Mouse (Mus musculus) heart, postnatal 0 days (tissue): ENCODE data around the gene Arhgap32. TPM values are rescaled to one million over a fixed set of nuclear protein-coding genes. Genes with fewer than 3 reads are reported as not detected.

Experiments
- ATAC-seq: fragments of 200-750 bp; cut with Nextera tagmentation; 2 replicates; pipeline ENCODE4 v1.8.0; 2017; ENCODE audit warnings: low read depth, moderate number of reproducible peaks, moderate library complexity; ENCODE audit not compliant: insufficient read depth
- DNase-seq: peaks from one replicate; pipeline ENCODE4 v3.0.0-alpha.2; 2016; ENCODE audit warnings: low spot score
- H3K27ac ChIP-seq: fragments of 300-500 bp; sonication (generic); 2 replicates; pipeline ENCODE4 v1.5.1; 2014; ENCODE audit warnings: low read depth, mild to moderate bottlenecking
- H3K27me3 ChIP-seq: fragments of 300-500 bp; sonication (generic); 2 replicates; pipeline ENCODE4 v1.6.1; 2014; ENCODE audit warnings: low read length, mixed read lengths; ENCODE audit not compliant: control insufficient read depth, insufficient read depth
- H3K36me3 ChIP-seq: fragments of 300-500 bp; sonication (generic); replicated peaks from 2 replicates; pipeline ENCODE4 v1.6.1; 2014; ENCODE audit warnings: low read length, mixed read lengths; ENCODE audit not compliant: control insufficient read depth, insufficient read depth
- H3K4me1 ChIP-seq: fragments of 300-500 bp; sonication (generic); 2 replicates; pipeline ENCODE4 v1.6.1; 2014; ENCODE audit warnings: antibody characterized with exemption; ENCODE audit not compliant: control insufficient read depth, insufficient read depth
- H3K4me2 ChIP-seq: fragments of 300-500 bp; sonication (generic); 2 replicates; pipeline ENCODE4 v1.6.1; 2014; ENCODE audit warnings: low read depth, mild to moderate bottlenecking, low read length, moderate library complexity
- H3K4me3 ChIP-seq: fragments of 300-500 bp; sonication (generic); 2 replicates; pipeline ENCODE4 v1.5.1; 2014; ENCODE audit warnings: low read depth, low read length
- H3K9ac ChIP-seq: fragments of 300-500 bp; sonication (generic); replicated peaks from 2 replicates; pipeline ENCODE4 v1.6.1; 2014; ENCODE audit warnings: low read depth, low read length, mixed read lengths
- H3K9me3 ChIP-seq: fragments of 300-500 bp; sonication (generic); replicated peaks from 2 replicates; pipeline ENCODE4 v1.6.1; 2016; ENCODE audit warnings: low read length; ENCODE audit not compliant: control insufficient read depth
- CTCF ChIP-seq: IDR thresholded peaks from 2 replicates; pipeline ENCODE4 v1.5.1; 2016; ENCODE audit warnings: antibody characterized with exemption, control low read depth, low read depth
- EP300 ChIP-seq: IDR thresholded peaks from 2 replicates; pipeline ENCODE4 v1.6.1; 2016; ENCODE audit warnings: antibody characterized with exemption, low read depth
- WGBS: fragments of 180-500 bp; shearing (Covaris S2); extraction: QIAGEN DNeasy Blood & Tissue Kit; methylation state at CpG from one replicate; pipeline ENCODE4 v1.1.7; 2014; 5-methylcytosine and 5-hydroxymethylcytosine counted together
- polyA plus RNA-seq: library from polyadenylated mRNA; unstranded; fragments of >200 nt; fragmentation: Nextera tagmentation; extraction: Ambion mirVana; gene quantifications from 2 replicates; pipeline ENCODE4 v1.2.1, GENCODE M21; 2015
- total RNA-seq: library from RNA; depleted of rRNA; stranded (reverse); fragments of >200 nt; gene quantifications from 2 replicates; pipeline ENCODE4 v1.2.3, GENCODE M21; 2014; ENCODE audit warnings: low replicate concordance

Gene Arhgap32
- total and polyA plus RNA-seq, 2 experiments from 2014 or later: 1.8 to 9.0 TPM

DNA sequence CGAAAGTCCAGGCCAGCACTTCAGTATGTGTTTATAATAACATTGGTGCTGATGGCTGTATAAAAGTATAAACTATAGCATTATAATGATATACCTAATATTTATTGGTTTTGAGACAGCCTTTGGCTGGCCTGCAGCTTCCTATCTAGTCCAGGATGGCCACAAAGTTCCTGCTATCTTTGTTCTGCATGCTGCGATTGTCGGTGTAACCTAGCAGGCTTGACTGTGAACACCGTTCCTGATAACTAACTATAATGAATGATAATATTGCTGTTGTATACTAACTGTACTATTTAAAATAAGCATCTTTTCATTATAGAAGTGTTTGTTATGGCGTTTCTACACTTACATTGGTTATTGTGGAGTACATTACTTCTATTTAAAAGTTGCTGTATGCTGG lies 124.5 kb downstream of the Arhgap32 start:
- ATAC-seq (no peak), DNase-seq (no peak)
- Histone ChIP-seq H3K36me3 (peaks cover 12% of the 10 kb centered on the region; the same call in 1 of the 2 replicates), H3K4me2 (no peak overlapping the region), H3K27ac (no peak overlapping the region), H3K4me3 (no peak overlapping the region), H3K9me3 (no peaks in the 10 kb centered on the region), H3K27me3 (no peaks in the 10 kb centered on the region), H3K9ac (no peak overlapping the region), H3K4me1 (peaks cover 8% of the 10 kb centered on the region)
- TF ChIP-seq CTCF (no peak), EP300 (no peak)
- WGBS: 91% methylated on average over 5 of the region's 5 CpGs

DNA sequence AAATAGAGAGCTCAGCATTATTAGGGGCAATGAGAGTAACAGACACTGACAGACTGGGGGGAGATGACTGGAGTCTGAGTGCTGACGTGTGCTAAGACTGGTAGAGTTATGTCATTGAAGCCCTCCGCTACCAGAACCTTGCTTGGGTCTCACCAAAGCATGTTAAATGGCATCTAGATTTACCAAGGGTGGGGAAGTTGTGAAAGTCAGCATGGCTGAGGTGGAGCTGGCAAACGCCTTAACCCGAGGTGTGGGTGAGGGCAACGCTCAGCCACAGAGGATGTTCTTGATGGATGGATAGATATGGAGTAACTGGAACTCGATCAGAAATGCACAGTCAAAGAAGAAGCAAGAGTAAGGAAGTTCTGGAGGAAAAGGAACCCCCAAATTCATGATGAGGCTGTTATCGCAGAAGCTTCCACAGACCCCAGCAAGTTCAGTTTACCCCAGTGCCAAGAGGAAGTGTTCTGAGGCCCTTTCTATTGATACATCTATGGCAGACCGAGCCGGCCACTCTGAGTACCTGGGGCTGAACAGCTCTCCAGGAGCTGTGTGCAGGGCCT lies 125.8 kb downstream of the Arhgap32 start:
- Histone ChIP-seq H3K36me3 (peaks cover 12% of the 10 kb centered on the region; the same call in 1 of the 2 replicates), H3K27ac (no peak overlapping the region), H3K27me3 (no peaks in the 10 kb centered on the region), H3K4me3 (no peak overlapping the region), H3K4me1 (peaks cover 8% of the 10 kb centered on the region), H3K9ac (no peak overlapping the region), H3K4me2 (no peak overlapping the region), H3K9me3 (no peaks in the 10 kb centered on the region)
- WGBS: 85% methylated on average over 9 of the region's 9 CpGs
- ATAC-seq (no peak), DNase-seq (no peak)
- TF ChIP-seq CTCF: no peak
- TF ChIP-seq EP300: no peak

DNA sequence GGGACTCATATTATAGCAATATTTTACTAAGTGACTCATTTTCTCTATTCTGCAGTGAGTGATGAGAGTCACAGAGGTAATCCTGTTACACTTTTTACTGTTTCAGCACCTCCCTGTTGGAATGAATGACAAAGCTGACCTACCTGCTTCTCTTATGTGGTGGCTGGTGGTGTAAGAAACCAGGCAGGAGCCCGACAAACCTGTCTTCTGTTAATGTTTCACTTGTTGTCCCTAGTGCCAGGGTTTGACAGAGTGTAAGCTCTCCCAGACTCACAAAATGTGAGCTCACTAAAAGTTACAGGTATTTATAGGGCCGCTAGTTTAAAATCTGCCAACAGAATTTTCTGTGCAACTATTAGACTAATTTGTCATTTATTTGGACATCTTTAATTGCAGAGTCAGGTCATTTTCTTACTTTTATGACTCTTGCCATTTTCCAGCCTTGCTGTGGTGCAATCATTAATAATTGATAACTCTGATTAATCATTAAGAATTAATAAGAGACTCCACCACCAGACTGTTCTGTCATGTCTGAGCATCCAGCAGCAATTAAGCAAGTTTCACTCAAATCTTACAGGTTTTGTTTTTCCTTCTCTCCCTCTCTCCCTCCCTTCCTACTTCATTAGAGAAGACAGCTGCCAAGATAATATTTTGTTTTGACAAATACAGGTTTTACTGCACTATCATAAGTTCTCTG lies 127.1 kb downstream of the Arhgap32 start:
- Histone ChIP-seq H3K27ac (no peak overlapping the region), H3K27me3 (no peaks in the 10 kb centered on the region), H3K4me3 (no peak overlapping the region), H3K9ac (no peak overlapping the region), H3K4me1 (peaks cover 8% of the 10 kb centered on the region), H3K36me3 (peaks cover 24% of the 10 kb centered on the region), H3K9me3 (no peaks in the 10 kb centered on the region), H3K4me2 (no peak overlapping the region)
- DNase-seq (no peak), ATAC-seq (no peak)
- no peak for TF ChIP-seq CTCF
- TF ChIP-seq EP300: no peak
- WGBS: 88% methylated on average over 2 of the region's 2 CpGs

DNA sequence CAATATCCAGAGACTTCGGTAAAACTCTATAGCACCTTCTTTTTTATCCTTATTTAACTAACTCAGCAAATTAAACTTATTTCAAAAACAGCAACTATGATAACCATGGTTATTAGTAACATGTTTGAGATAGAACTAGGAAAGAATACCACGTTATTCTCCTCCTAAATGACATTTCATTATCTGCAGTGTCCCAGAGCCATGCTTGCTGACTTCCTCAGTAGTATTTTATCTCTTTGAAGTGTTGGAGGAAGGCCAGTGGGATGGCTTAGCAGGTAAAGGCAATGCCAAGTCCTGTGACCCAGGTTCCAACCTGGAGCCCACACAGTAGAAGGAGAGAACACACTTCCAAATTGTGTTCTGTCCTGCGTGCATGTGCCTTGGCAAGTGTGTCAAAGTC lies 129.3 kb downstream of the Arhgap32 start:
- 72% methylated on average over 3 of the region's 3 CpGs for WGBS
- Histone ChIP-seq H3K9ac (no peak overlapping the region), H3K4me2 (no peak overlapping the region), H3K4me3 (no peak overlapping the region), H3K4me1 (peaks cover 8% of the 10 kb centered on the region), H3K36me3 (peaks cover 32% of the 10 kb centered on the region), H3K9me3 (no peaks in the 10 kb centered on the region), H3K27me3 (no peaks in the 10 kb centered on the region), H3K27ac (no peak overlapping the region)
- TF ChIP-seq CTCF: no peak
- no peak for TF ChIP-seq EP300
- DNase-seq (no peak), ATAC-seq (no peak)

DNA sequence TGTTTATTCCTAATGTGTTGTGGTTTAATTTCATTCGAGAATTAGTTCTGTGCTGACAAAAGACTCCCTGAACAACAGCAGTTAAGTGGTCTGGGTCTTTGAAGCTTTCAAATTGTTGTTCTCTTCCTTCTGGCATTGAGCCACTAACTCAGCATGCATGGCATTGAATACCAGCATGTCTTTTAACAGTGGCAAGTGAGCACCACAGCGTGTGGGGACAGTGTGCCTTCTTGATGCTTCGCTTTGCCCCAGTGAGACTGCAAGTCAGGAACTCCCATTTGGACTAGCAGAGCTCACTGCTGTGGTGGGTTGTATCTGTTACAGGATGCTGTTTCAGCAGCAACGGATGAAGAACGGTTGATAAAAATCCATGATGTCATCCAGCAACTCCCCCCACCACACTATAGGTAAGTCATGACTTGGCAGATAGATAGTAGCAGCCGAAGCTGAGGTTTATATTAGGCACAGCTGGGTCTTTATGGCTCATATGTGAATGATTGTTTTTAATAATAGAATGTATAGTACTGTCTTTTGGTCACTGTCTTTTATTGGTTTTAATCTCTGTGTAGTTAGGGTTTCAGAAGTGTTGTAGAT lies 130.3 kb downstream of the Arhgap32 start:
- no peak for ATAC-seq
- no peak overlapping the region for H3K4me3 ChIP-seq
- no peak for TF ChIP-seq EP300
- H3K27ac ChIP-seq: no peak overlapping the region
- H3K27me3 ChIP-seq: no peaks in the 10 kb centered on the region
- WGBS: 45% methylated on average over 6 of the region's 6 CpGs
- H3K4me1 ChIP-seq: peaks cover 8% of the 10 kb centered on the region
- no peaks in the 10 kb centered on the region for H3K9me3 ChIP-seq
- peaks cover 37% of the 10 kb centered on the region for H3K36me3 ChIP-seq
- no peak overlapping the region for H3K9ac ChIP-seq
- DNase-seq: no peak
- no peak overlapping the region for H3K4me2 ChIP-seq
